Mouse (Mus musculus): ENCODE results near the gene Fam189a2. TPM values are rescaled to one million over a fixed set of nuclear protein-coding genes. Genes with fewer than 3 reads are reported as not detected.

The Fam189a2 gene
- polyA plus RNA-seq, 1 experiment from 2014 or later, result 0.08 TPM

DNA sequence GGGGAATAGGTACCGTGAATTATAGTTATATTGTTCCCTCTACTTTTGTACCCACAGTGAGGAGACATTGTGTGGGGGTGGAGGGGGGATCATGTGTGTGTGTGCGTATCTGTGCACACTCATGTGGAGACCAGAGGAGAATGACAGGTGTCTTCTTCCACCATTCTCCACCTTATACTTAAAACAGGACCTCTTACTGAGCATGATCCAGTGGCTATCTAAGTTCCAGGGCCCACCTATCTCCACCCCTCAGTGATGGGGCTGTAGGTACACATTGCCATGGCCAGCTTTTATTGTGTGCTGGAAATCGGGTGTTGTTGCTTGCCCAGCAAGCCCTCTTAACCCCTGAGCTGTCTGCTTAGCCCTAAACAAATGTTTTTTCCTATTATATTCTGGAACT is 10.1 kb downstream of the Fam189a2 start:
- Histone ChIP-seq H3K9me3 (replicated peaks; ENCODE audit: control insufficient read depth, low read length) (no peaks in the 10 kb centered on the region), H3K9ac (ENCODE audit: low read depth, low read length) (no peak overlapping the region), H3K36me3 (ENCODE audit: control insufficient read depth, insufficient read depth) (no peaks in the 10 kb centered on the region), H3K27me3 (ENCODE audit: control insufficient read depth, insufficient read depth, low read depth, low read length) (no peaks in the 10 kb centered on the region), H3K4me3 (ENCODE audit: low read depth, low read length) (no peak overlapping the region), H3K4me1 (ENCODE audit: control insufficient read depth, low read depth, low read length) (no peaks in the 10 kb centered on the region), H3K4me2 (ENCODE audit: low read depth, low read length) (no peak overlapping the region), H3K27ac (ENCODE audit: low read length) (no peak overlapping the region)
- no peak for ATAC-seq (ENCODE audit: low read depth)
- 54% methylated on average over 3 of the region's 3 CpGs for WGBS (ENCODE audit: insufficient replicate concordance)

DNA sequence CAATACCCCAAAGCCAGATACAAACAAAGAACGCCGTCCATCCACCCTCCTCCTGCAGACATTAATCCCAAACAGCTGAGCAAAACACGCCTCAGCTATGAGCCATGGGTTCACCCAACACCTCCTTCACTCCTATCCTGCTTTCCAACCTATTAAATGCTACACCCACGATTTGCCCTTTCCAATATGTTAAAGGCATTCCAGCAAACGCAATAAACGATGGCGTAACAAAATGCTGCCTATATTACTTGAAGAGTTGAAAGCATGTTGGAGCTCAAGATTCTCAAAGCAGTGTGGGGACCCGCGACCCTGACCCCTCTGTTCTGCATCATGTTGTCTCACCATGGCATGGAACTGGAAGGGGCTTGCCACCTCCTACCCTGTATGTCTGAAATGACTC is 11.2 kb downstream of the Fam189a2 start:
- H3K9ac ChIP-seq (ENCODE audit: low read depth, low read length), result no peak overlapping the region
- ATAC-seq (ENCODE audit: low read depth), result no peak
- no peaks in the 10 kb centered on the region for H3K36me3 ChIP-seq (ENCODE audit: control insufficient read depth, insufficient read depth)
- no peak overlapping the region for H3K27ac ChIP-seq (ENCODE audit: low read length)
- H3K27me3 ChIP-seq (ENCODE audit: control insufficient read depth, insufficient read depth, low read depth, low read length), result no peaks in the 10 kb centered on the region
- H3K4me1 ChIP-seq (ENCODE audit: control insufficient read depth, low read depth, low read length), result no peaks in the 10 kb centered on the region
- H3K4me3 ChIP-seq (ENCODE audit: low read depth, low read length), result no peak overlapping the region
- H3K9me3 ChIP-seq (replicated peaks; ENCODE audit: control insufficient read depth, low read length), result no peaks in the 10 kb centered on the region
- H3K4me2 ChIP-seq (ENCODE audit: low read depth, low read length), result no peak overlapping the region
- 69% methylated on average over 9 of the region's 9 CpGs for WGBS (ENCODE audit: insufficient replicate concordance)

DNA sequence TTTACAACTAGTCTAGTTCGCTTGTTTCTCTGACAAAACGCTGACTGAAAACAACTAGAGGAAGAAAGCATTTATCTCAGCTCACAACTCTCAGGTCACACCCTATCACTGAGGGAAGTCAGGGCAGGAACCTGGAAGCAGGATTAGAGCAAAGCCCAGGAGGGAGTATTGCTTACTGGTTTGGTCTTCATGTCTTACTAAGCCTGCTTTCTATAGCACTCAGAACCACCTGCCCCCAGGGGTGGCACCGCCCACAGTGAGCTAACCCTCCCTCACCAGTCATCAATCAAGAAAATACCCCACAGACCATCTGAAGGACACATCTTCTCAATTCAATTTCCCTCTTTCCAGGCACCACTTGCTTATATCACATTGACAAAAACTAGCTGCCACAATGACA is 12.4 kb downstream of the Fam189a2 start:
- 53% methylated on average over 3 of the region's 3 CpGs for WGBS (ENCODE audit: insufficient replicate concordance)
- Histone ChIP-seq H3K4me3 (ENCODE audit: low read depth, low read length) (no peak overlapping the region), H3K4me2 (ENCODE audit: low read depth, low read length) (no peak overlapping the region), H3K27ac (ENCODE audit: low read length) (no peak overlapping the region), H3K36me3 (ENCODE audit: control insufficient read depth, insufficient read depth) (no peaks in the 10 kb centered on the region), H3K27me3 (ENCODE audit: control insufficient read depth, insufficient read depth, low read depth, low read length) (no peaks in the 10 kb centered on the region), H3K9me3 (replicated peaks; ENCODE audit: control insufficient read depth, low read length) (no peaks in the 10 kb centered on the region), H3K9ac (ENCODE audit: low read depth, low read length) (no peak overlapping the region), H3K4me1 (ENCODE audit: control insufficient read depth, low read depth, low read length) (no peaks in the 10 kb centered on the region)
- ATAC-seq (ENCODE audit: low read depth), result no peak

DNA sequence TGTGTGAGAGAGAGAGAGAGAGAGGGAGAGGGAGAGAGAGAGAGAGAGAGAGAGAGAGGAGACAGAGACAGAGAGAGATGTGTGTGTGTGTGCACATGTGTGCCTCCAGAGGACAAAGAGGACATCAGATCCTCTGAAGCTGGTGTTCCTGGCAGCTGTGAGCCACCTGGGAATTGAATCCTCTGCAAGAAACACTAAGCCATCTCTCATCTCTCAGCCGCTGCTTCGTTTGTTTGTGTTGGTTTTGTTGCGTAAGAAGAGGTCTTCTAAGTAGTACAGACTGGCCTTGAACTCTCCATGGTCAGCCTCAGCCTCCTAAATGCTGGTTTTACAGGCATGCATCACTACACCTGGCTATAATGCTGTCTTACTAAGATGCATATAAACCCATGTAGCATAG is 12.9 kb downstream of the Fam189a2 start:
- Histone ChIP-seq H3K9ac (ENCODE audit: low read depth, low read length) (no peak overlapping the region), H3K27ac (ENCODE audit: low read length) (no peak overlapping the region), H3K4me2 (ENCODE audit: low read depth, low read length) (no peak overlapping the region), H3K36me3 (ENCODE audit: control insufficient read depth, insufficient read depth) (no peaks in the 10 kb centered on the region), H3K4me1 (ENCODE audit: control insufficient read depth, low read depth, low read length) (no peaks in the 10 kb centered on the region), H3K27me3 (ENCODE audit: control insufficient read depth, insufficient read depth, low read depth, low read length) (no peaks in the 10 kb centered on the region), H3K9me3 (replicated peaks; ENCODE audit: control insufficient read depth, low read length) (no peaks in the 10 kb centered on the region), H3K4me3 (ENCODE audit: low read depth, low read length) (no peak overlapping the region)
- ATAC-seq (ENCODE audit: low read depth), result no peak
- WGBS (ENCODE audit: insufficient replicate concordance), result 42% methylated on average over 3 of the region's 3 CpGs

DNA sequence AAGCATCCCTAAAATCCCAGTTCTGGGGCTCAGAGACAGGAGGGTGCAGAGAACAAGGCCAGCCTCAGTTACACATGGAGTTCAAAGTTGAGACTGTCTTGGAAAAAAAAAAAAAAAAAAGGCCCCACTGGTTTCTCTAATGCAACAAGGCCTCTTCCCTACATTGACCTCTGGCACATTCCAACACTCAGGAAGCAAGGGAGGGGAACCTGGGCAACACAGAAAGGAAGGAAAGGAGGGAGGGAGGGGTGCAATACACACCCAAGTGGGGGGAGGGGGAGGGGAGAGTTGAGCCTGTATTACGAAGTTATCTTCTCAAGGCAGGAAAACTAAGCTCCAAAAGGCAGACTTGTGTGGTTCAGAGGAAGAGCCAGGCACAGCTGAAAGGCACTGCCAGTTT is 13.4 kb downstream of the Fam189a2 start:
- H3K4me1 ChIP-seq (ENCODE audit: control insufficient read depth, low read depth, low read length), result no peaks in the 10 kb centered on the region
- no peaks in the 10 kb centered on the region for H3K27me3 ChIP-seq (ENCODE audit: control insufficient read depth, insufficient read depth, low read depth, low read length)
- ATAC-seq (ENCODE audit: low read depth), result no peak
- no peaks in the 10 kb centered on the region for H3K36me3 ChIP-seq (ENCODE audit: control insufficient read depth, insufficient read depth)
- no peak overlapping the region for H3K9ac ChIP-seq (ENCODE audit: low read depth, low read length)
- no peak overlapping the region for H3K4me2 ChIP-seq (ENCODE audit: low read depth, low read length)
- WGBS (ENCODE audit: insufficient replicate concordance), result 14% methylated on average over 1 of the region's 1 CpGs
- no peaks in the 10 kb centered on the region for H3K9me3 ChIP-seq (replicated peaks; ENCODE audit: control insufficient read depth, low read length)
- H3K4me3 ChIP-seq (ENCODE audit: low read depth, low read length), result no peak overlapping the region
- H3K27ac ChIP-seq (ENCODE audit: low read length), result no peak overlapping the region

DNA sequence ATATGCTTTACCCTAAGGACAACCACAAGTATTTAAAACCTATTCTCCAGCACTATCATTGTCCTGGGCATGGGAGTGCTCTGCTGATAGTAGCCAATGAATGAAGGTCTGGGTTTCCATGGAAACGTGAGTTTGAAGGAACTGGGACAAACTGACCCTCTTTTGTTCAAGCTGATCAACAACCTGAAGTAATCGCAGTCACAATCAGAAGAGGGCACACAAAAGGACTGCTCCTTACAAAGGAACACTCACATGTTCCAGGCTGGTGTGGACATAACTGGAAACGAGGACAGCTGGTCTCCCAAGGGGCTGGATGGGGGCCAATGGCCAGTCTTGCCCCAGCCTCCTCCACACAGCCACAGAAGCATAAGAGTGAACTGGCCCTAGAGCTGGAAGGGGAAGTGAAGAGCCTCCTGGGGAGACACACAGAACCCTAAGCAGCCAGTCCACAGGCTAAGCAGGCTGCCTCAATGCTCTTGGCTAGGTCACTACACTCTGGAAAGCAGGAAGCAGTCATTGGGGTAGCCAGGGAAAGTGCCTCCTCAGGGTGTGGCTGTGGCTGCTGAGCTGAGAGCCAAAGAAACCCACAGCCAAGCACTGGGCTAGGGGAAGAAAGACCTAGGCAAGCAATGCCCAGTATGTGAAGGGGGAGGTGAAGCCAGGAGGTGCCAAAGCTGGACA is 14.0 kb downstream of the Fam189a2 start:
- no peak for ATAC-seq (ENCODE audit: low read depth)
- Histone ChIP-seq H3K9me3 (replicated peaks; ENCODE audit: control insufficient read depth, low read length) (no peaks in the 10 kb centered on the region), H3K9ac (ENCODE audit: low read depth, low read length) (no peak overlapping the region), H3K27ac (ENCODE audit: low read length) (no peak overlapping the region), H3K36me3 (ENCODE audit: control insufficient read depth, insufficient read depth) (no peaks in the 10 kb centered on the region), H3K4me3 (ENCODE audit: low read depth, low read length) (no peak overlapping the region), H3K4me1 (ENCODE audit: control insufficient read depth, low read depth, low read length) (no peaks in the 10 kb centered on the region), H3K27me3 (ENCODE audit: control insufficient read depth, insufficient read depth, low read depth, low read length) (no peaks in the 10 kb centered on the region), H3K4me2 (ENCODE audit: low read depth, low read length) (no peak overlapping the region)
- 39% methylated on average over 3 of the region's 3 CpGs for WGBS (ENCODE audit: insufficient replicate concordance)

DNA sequence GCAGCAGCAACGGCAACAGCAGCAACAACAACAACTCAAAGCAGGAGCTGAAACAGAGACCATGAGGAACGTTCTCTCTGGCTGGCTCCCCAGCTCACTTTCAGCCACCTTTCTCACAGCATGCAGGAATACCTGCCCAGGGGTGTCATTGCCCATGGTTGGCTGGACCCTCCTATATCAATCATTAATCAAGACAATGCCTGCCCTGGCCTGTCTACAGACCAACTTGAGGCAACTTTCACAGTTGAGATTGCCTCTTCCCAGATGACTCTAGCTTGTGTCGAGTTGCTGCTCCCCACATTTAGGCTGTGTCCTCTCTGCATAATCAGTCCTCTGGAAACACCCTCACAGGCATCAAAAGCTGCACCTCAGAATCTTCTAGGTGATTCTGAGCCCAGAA is 17.6 kb downstream of the Fam189a2 start:
- Histone ChIP-seq H3K4me3 (ENCODE audit: low read depth, low read length) (no peak overlapping the region), H3K9me3 (replicated peaks; ENCODE audit: control insufficient read depth, low read length) (no peaks in the 10 kb centered on the region), H3K27me3 (ENCODE audit: control insufficient read depth, insufficient read depth, low read depth, low read length) (no peaks in the 10 kb centered on the region), H3K4me1 (ENCODE audit: control insufficient read depth, low read depth, low read length) (no peaks in the 10 kb centered on the region), H3K27ac (ENCODE audit: low read length) (no peak overlapping the region), H3K4me2 (ENCODE audit: low read depth, low read length) (no peak overlapping the region), H3K36me3 (ENCODE audit: control insufficient read depth, insufficient read depth) (no peaks in the 10 kb centered on the region), H3K9ac (ENCODE audit: low read depth, low read length) (no peak overlapping the region)
- 51% methylated on average over 3 of the region's 3 CpGs for WGBS (ENCODE audit: insufficient replicate concordance)
- no peak for ATAC-seq (ENCODE audit: low read depth)

DNA sequence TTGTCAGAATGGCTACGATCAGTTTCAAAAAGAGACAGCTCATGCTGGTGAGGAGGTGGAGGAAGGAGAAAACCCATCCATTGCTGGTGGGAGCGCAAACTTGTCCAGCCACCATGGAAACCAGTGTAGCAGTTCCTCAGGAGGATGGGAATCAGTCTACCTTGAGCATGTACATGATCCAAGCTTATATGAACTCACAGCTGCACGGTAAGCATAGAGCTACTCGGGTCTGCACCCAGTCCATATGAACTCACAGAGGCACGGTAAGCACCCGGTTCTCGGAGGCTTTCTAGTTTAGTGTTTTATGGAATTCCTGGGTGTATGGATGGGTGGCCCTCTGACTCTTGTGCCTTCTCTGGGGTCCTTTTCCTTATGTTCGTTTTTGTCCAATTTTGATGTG is 18.3 kb downstream of the Fam189a2 start:
- Histone ChIP-seq H3K4me1 (ENCODE audit: control insufficient read depth, low read depth, low read length) (no peaks in the 10 kb centered on the region), H3K36me3 (ENCODE audit: control insufficient read depth, insufficient read depth) (no peaks in the 10 kb centered on the region), H3K27me3 (ENCODE audit: control insufficient read depth, insufficient read depth, low read depth, low read length) (no peaks in the 10 kb centered on the region), H3K9me3 (replicated peaks; ENCODE audit: control insufficient read depth, low read length) (no peaks in the 10 kb centered on the region), H3K9ac (ENCODE audit: low read depth, low read length) (no peak overlapping the region), H3K27ac (ENCODE audit: low read length) (no peak overlapping the region), H3K4me2 (ENCODE audit: low read depth, low read length) (no peak overlapping the region), H3K4me3 (ENCODE audit: low read depth, low read length) (no peak overlapping the region)
- ATAC-seq (ENCODE audit: low read depth), result no peak
- WGBS (ENCODE audit: insufficient replicate concordance), result 70% methylated on average over 8 of the region's 8 CpGs

DNA sequence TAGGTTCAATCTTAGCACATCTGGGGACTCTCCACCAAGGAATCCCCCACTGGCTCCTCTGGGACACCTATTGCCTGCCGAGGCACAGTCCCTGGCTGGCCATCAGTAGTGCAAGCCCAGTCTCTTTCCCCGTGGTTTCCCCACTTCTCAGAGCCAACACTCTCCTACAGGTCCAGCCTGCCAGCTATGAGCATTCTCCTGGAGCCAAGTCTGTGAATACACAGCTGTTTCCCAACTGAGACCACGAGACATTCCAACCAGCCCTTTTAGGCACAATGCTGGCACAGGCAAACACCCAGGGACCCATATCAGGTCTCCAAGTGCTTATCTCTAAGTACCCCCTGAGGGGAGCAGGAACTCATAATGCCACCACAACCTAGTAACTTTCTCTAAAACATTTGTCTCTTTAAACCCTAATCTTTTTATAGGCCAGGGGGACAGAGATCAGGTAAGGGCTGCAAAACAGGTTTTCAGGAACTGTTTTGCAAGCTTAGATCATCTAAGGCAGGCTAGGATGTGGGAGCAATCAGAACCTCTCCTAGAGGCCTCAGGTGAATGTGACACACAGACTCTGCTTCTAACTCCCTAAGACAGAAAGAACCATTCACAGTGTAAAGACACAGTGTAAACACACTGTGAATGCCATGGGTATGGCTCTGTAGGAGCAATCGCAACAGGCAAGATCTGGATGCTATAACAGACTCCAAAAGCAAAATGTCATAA is 23.0 kb downstream of the Fam189a2 start:
- no peaks in the 10 kb centered on the region for H3K36me3 ChIP-seq (ENCODE audit: control insufficient read depth, insufficient read depth)
- no peak overlapping the region for H3K9ac ChIP-seq (ENCODE audit: low read depth, low read length)
- no peaks in the 10 kb centered on the region for H3K9me3 ChIP-seq (replicated peaks; ENCODE audit: control insufficient read depth, low read length)
- no peak overlapping the region for H3K27ac ChIP-seq (ENCODE audit: low read length)
- no peak overlapping the region for H3K4me3 ChIP-seq (ENCODE audit: low read depth, low read length)
- WGBS (ENCODE audit: insufficient replicate concordance), result 43% methylated on average over 4 of the region's 4 CpGs
- H3K4me1 ChIP-seq (ENCODE audit: control insufficient read depth, low read depth, low read length), result no peaks in the 10 kb centered on the region
- no peaks in the 10 kb centered on the region for H3K27me3 ChIP-seq (ENCODE audit: control insufficient read depth, insufficient read depth, low read depth, low read length)
- ATAC-seq (ENCODE audit: low read depth), result no peak
- no peak overlapping the region for H3K4me2 ChIP-seq (ENCODE audit: low read depth, low read length)
